Mouse (Mus musculus) Patski (cell line): ENCODE data around the gene Simc1. TPM values are rescaled to one million over a fixed set of nuclear protein-coding genes. Genes with fewer than 3 reads are reported as not detected.

ENCODE experiments used
- ATAC-seq: fragments of 100-300 bp; one replicate; pipeline ENCODE4 v1.8.0; 2021
- CTCF ChIA-PET: fragments of 350-600 bp; sonication (Branson Sonifier 250); formaldehyde crosslinking; loops from one replicate; lab custom pipeline; 2022; ENCODE audit warnings: inconsistent platforms; lab: Charles Lee
- POLR2A ChIA-PET: fragments of 350-600 bp; sonication (Branson Sonifier 250); formaldehyde crosslinking; loops from one replicate; lab custom pipeline; 2022; ENCODE audit warnings: antibody characterized with exemption, inconsistent platforms; lab: Charles Lee
- DNase-seq: peaks from one replicate; pipeline ENCODE4 v3.0.0-alpha.2; 2011; ENCODE audit warnings: low read depth, low spot score
- H3K27me3 ChIP-seq: fragments of 371-371 bp; one replicate; pipeline ENCODE4 v1.5.1; 2021
- CTCF ChIP-seq: fragments of 100-300 bp; IDR thresholded peaks from one replicate; pipeline ENCODE4 v1.5.1; 2021
- in situ Hi-C: fragments of 300-500 bp; cut with MboI; formaldehyde crosslinking; loops from 3 replicates; pipeline ENCODE4 v1.11.1; 2018; ENCODE audit warnings: low pct_unique_long_range_greater_than_20kb, mixed read lengths
- polyA plus RNA-seq: library from polyadenylated mRNA; unstranded; gene quantifications from one replicate; pipeline ENCODE4 v1.2.3, GENCODE M21; 2021

Simc1 gene
- 8.8 TPM for polyA plus RNA-seq

DNA sequence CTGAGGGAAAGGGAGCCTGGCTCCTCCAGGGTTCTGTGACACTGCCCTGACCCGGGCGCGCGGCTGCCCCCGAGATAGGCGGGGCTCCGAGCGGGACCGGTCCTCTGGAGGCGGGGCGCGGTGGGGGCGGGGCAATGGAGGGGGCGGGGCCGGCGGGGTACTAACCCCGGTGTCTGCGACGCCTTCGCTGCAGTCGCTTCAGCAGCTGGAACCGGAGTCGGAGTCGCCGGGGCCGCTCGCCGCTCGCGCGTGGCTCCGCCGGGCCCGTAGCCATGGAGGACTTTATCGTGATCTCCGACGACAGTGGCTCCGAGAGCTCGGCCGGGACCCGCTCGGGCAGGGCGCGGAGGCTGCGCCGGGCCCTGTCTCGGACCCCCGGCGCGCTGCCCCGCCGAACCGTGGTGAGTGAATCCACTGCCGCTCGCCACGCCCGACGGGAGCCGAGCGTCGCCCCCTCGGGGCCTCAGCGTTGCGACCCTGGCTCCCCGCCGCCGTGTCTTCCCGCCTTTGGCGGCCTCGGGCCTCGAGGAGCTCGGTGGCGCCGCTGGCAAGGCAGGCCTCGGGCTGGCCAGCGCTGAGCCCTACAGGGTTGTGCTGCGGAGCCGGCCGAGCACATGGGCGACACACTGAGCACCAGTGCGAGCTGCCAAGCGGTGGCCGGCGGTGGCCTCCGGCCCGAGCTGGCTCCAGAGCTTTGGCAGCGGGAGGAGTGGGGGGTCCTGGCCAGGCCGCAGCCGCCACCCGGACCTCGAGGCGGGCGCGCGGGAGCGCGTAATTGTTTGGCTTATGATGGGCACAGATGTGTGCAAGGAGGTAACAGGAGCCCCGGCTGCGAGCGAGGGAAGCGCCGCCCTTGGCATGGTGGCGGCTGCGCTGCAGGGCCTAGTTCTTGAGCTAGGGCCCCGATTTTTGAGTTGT, at the start of gene Simc1:
TSS of gene Simc1 (plus strand) at position 176 of the 918 bp plus-strand sequence.
- peak; percentile 82 for ATAC-seq
- no peak for TF ChIP-seq CTCF
- in situ Hi-C loops: no loop called here
- POLR2A ChIA-PET: interaction anchor here (0.7 to 1.0 kb wide), 2 partner anchors 15 to 71 kb away, joined by 3 read pairs; partner anchors contain the start of gene Arl10
- H3K27me3 ChIP-seq: peaks cover 8% of the 10 kb centered on the region
- CTCF ChIA-PET: no interaction called here
- DNase-seq: no peak

DNA sequence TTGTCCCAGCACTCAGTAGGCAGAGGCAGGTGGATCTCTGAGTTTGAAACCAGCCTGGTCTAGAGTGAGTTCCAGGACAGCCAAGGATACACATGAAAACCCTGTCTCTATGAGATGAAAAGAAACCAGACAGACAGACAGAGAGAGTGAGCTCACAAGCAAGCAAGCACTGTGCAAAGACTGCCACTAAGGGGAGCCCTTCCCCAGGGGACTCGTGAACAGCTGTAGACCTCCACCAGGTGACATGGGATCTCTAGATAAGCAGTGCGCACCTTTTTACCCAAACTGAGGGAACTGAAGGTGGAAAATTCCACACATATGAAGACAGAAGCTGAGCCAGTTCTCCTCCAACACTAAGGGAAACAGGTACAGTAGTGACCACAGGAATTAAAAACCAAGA, 46.5 kb upstream of the Simc1 start:
- CTCF ChIA-PET: no interaction called here
- TF ChIP-seq CTCF: peak; percentile 49
- DNase-seq (no peak), ATAC-seq (no peak)
- in situ Hi-C loops: no loop called here
- H3K27me3 ChIP-seq: no peaks in the 10 kb centered on the region
- POLR2A ChIA-PET: no interaction called here

DNA sequence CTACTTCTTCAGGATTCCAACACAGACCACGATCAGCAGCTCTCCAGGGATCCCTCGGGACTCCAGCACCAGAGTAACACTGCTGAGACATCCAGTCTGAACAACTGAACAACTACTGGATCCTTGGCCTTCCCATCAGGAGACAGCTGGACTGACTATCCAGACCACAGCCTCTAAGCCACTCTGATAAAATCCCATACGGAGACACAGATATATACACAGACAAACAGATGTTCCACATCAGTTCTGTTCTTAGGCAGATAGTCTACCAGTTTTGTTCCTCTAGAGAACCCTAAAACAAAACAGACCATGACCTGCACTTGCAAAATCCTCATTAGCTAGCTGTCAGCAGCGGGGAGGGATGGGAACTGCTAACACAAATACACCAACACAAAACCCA, 44.3 kb upstream of the Simc1 start:
- no peak for DNase-seq
- TF ChIP-seq CTCF: no peak
- ChIA-PET CTCF (no interaction called here), POLR2A (no interaction called here)
- in situ Hi-C loops: no loop called here
- no peak for ATAC-seq
- H3K27me3 ChIP-seq: no peaks in the 10 kb centered on the region

DNA sequence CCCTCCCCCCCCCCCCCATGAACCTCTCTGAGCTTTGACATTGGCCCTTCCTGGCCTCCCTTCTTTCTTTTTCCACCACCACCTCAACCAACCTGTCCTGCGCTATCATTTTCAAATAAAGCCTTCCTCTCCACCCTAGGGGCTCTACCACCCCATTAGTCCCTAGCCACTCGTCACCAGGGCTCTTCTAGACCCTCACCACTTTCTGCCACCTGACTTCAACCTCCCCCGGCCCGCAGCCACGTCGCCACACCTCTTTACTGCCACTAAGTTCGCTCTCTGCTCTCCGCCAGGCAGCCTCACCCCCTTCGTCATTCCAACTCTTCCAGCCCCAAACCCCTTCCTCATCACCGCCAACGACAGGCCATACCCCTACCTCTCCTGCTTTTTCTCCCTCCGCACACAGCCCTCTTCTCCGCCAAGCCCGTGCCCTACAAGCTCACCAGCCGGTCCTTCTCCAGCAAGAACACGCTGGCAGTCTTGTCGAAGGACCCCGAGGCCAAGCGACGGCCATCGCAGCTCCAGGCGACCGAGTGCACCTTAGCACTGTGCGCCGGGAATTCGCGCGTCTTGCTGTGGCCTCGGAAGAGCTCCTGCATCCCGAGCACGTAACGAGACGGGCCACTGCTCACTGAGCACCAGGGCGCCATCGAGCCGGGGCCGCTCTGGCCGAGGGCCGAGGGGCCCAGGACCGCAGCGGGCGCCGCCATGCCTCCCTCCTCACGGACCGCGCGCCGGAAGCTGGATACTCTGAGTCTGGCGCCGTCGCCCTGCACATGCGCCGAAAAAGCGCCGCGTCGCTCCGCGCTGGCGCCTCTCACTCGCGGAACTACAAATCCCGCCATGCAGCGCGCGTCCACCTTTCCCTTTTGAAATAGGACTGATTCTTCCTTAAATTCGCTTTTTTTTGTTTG, 35.2 kb upstream of the Simc1 start, which contains the start of gene Thoc3:
TSS of gene Thoc3 (minus strand) at position 752 of the 914 bp plus-strand sequence.
- DNase-seq (no peak), ATAC-seq (peak; percentile 94)
- no peak for TF ChIP-seq CTCF
- peaks cover 5% of the 10 kb centered on the region for H3K27me3 ChIP-seq
- CTCF ChIA-PET: no interaction called here
- POLR2A ChIA-PET: interaction anchor here (0.6 to 0.7 kb wide), 2 partner anchors 112 to 217 kb away, joined by 3 read pairs; no protein-coding TSS in a partner anchor
- in situ Hi-C loops: no loop called here

DNA sequence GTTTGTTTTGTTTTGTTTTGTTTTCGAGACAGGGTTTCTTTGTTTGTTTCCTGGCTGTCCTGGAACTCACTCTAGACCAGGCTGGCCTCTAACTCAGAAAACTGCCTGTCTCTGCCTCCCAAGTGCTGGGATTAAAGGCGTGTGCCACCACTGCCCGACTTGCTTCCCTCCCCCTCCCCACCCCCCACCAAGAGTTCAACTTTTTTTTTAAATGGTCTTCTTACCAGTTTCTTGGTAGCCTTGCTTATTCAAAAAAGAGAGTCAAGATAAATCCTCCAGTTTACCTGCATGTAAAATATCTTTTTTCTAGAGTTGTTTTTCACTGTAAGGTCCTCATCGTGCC, 34.6 kb upstream of the Simc1 start:
- ChIA-PET POLR2A (no interaction called here), CTCF (no interaction called here)
- TF ChIP-seq CTCF: no peak
- H3K27me3 ChIP-seq: peaks cover 10% of the 10 kb centered on the region
- ATAC-seq (peak; percentile 19), DNase-seq (no peak)
- in situ Hi-C loops: no loop called here

DNA sequence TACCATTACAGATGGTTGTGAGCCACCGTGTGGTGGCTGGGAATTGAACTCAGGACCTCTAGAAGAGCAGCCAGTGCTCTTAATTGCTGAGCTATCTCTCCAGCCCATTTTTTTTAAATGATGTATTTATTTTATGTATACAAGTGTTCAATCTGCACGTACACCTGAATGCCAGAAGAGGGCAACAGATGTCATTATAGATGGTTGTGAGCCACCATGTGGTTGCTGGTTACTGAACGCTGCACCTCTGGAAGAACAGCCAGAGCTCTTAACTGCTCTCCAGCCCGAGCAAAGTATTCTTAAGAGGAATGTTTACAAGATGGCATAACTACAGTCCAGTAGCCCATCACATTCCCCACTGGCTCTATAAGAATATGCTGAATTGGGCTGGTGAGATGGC, 31.6 kb upstream of the Simc1 start:
- no peak for TF ChIP-seq CTCF
- in situ Hi-C loops: no loop called here
- no peak for ATAC-seq
- no peak for DNase-seq
- peaks cover 12% of the 10 kb centered on the region for H3K27me3 ChIP-seq
- ChIA-PET CTCF (no interaction called here), POLR2A (no interaction called here)

DNA sequence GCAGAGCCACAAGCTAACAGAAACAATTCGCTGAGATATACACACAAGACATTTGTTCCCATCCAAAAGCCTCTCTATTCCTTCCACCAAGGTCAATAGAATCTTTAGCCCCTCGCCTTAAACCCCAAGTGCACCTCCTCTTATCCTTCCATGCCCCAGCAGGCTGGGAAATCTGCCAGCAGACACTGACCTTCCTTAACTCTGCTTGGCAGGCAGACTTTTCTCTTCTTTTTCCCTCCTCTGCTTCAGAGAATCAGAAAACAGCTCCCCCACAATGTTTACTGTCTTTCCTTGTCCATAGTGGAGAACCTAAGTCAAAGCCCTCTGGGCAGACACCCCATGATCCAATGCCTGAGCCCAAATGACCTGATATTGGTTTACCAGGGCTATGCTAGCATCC, 28.6 kb upstream of the Simc1 start:
- in situ Hi-C loops: no loop called here
- ChIA-PET CTCF (interaction anchor here (1.0 to 1.4 kb wide), 2 partner anchors 19 to 227 kb away, joined by 3 to 4 read pairs; no protein-coding TSS in a partner anchor), POLR2A (no interaction called here)
- peaks cover 12% of the 10 kb centered on the region for H3K27me3 ChIP-seq
- TF ChIP-seq CTCF: no peak
- ATAC-seq (no peak), DNase-seq (no peak)

DNA sequence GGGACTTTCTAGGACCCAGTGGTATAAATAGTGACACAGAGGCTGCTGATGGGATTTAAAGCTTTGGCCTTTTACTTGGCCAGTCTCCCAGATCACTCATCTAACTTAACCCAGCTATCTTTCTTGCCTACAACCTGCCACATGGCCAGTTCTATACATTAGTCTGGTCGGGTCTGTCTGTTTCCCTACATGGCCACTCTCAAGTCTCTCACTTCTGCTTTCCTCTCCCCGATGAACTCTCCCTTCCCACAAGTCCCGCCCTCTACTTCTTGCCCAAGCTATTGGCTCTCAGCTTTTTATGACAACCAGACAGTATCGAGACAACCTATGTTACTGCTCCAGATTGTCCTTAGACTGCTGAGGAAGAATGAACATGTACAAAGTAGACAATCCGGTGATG, 27.9 kb upstream of the Simc1 start:
- ChIA-PET POLR2A (interaction anchor here (0.5 kb wide), 1 partner anchor 10 kb away, joined by 3 read pairs; no protein-coding TSS in a partner anchor), CTCF (interaction anchor here (1.0 to 1.4 kb wide), 2 partner anchors 18 to 228 kb away, joined by 3 to 4 read pairs; no protein-coding TSS in a partner anchor)
- in situ Hi-C loops: no loop called here
- DNase-seq: no peak
- H3K27me3 ChIP-seq: peaks cover 12% of the 10 kb centered on the region
- TF ChIP-seq CTCF: no peak
- no peak for ATAC-seq

DNA sequence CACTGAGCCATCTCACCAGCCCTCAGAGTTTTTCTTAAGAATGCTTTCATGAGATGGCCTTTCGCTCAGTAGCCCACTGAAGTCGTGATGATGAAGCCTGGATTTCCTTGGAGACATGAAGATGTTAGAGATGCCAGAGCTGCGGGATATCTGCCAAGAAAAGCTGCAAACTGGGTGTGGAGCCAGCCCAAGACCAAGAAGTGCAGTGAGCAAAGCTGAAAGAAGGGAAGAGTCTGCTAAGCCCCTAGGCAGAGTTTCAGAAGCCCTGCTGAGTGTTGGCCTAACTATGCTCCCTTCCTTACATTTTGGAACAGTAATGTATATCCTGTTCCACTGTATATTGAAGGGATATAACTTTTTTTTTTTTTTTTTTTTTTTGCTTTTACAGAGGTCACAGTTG, 24.3 kb upstream of the Simc1 start:
- in situ Hi-C loops: no loop called here
- no peak for ATAC-seq
- ChIA-PET CTCF (interaction anchor here (0.6 kb wide), 1 partner anchor 296 kb away, joined by 4 read pairs; no protein-coding TSS in a partner anchor), POLR2A (interaction anchor here (0.6 kb wide), 1 partner anchor 17 kb away, joined by 5 read pairs; no protein-coding TSS in a partner anchor)
- no peaks in the 10 kb centered on the region for H3K27me3 ChIP-seq
- no peak for TF ChIP-seq CTCF
- DNase-seq: no peak

DNA sequence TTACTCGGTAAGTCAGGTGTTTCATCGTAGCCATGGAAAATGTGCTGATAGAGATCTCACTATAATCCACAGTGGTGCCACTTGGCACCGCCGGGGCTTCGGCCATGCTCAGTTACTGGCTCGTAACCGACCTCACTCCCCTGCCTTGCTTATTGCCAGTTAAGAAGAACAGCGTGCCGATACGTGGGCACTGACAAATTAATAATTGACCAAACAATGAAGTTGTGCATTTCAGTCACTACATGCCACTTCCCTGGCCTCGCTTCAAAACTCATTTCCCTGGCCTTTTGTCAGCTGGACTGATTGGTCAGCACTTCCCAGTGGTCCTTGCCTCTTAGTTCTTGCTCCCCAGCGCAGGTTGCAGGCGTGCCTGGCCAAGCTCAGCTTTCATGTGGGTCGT, 22.1 kb upstream of the Simc1 start:
- H3K27me3 ChIP-seq: peaks cover 4% of the 10 kb centered on the region
- ATAC-seq: no peak
- no peak for DNase-seq
- POLR2A ChIA-PET: interaction anchor here (0.6 kb wide), 1 partner anchor 53 kb away, joined by 3 read pairs; no protein-coding TSS in a partner anchor
- CTCF ChIA-PET: no interaction called here
- TF ChIP-seq CTCF: no peak
- in situ Hi-C loops: no loop called here
